Mouse (Mus musculus) stomach, postnatal 0 days (tissue): Measurements from ENCODE around the gene Dppa4.

Source experiments
- CTCF ChIP-seq: IDR thresholded peaks from 2 replicates; pipeline ENCODE4 v1.5.1; 2016; ENCODE audit warnings: antibody characterized with exemption, low read depth, mild to moderate bottlenecking, moderate library complexity
- EP300 ChIP-seq: optimal IDR thresholded peaks from 2 replicates; pipeline ENCODE3; 2016; ENCODE audit warnings: antibody characterized with exemption

GRCm38 (mm10) chr16:48335326-48335725 lies 51.8 kb downstream of the Dppa4 start:
- TF ChIP-seq CTCF (no peak), EP300 (no peak)
